Mouse (Mus musculus) intestine, postnatal 0 days (tissue): ENCODE measurements around the gene Pemt. TPM values are rescaled to one million over a fixed set of nuclear protein-coding genes. Genes with fewer than 3 reads are reported as not detected.

Source experiments
- ATAC-seq: fragments of 200-750 bp; cut with Nextera tagmentation; 2 replicates; pipeline ENCODE4 v1.8.0; 2017; ENCODE audit warnings: mild to moderate bottlenecking, moderate TSS enrichment, moderate library complexity
- H3K27ac ChIP-seq: fragments of 300-500 bp; sonication (generic); 2 replicates; pipeline ENCODE4 v1.5.1; 2014; ENCODE audit warnings: mild to moderate bottlenecking, low read depth, low read length, moderate library complexity
- H3K27me3 ChIP-seq: fragments of 300-500 bp; sonication (generic); replicated peaks from 2 replicates; pipeline ENCODE4 v1.6.1; 2014; ENCODE audit warnings: low read length, mixed read lengths; ENCODE audit not compliant: control insufficient read depth, insufficient read depth
- H3K36me3 ChIP-seq: fragments of 300-500 bp; sonication (generic); 2 replicates; pipeline ENCODE4 v1.6.1; 2014; ENCODE audit warnings: mild to moderate bottlenecking, moderate library complexity; ENCODE audit not compliant: control insufficient read depth, insufficient read depth
- H3K4me1 ChIP-seq: fragments of 300-500 bp; sonication (generic); replicated peaks from 2 replicates; pipeline ENCODE4 v1.6.1; 2014; ENCODE audit warnings: antibody characterized with exemption, low read length, mixed read lengths; ENCODE audit not compliant: control insufficient read depth, insufficient read depth
- H3K4me2 ChIP-seq: fragments of 300-500 bp; sonication (generic); replicated peaks from 2 replicates; pipeline ENCODE4 v1.6.1; 2014; ENCODE audit warnings: low read depth, mild to moderate bottlenecking, moderate library complexity
- H3K4me3 ChIP-seq: fragments of 300-500 bp; sonication (generic); 2 replicates; pipeline ENCODE4 v1.5.1; 2014; ENCODE audit warnings: low read depth, low read length
- H3K9ac ChIP-seq: fragments of 300-500 bp; sonication (generic); 2 replicates; pipeline ENCODE4 v1.6.1; 2014; ENCODE audit warnings: mild to moderate bottlenecking, low read depth, low read length
- H3K9me3 ChIP-seq: fragments of 300-500 bp; sonication (generic); 2 replicates; pipeline ENCODE4 v1.6.1; 2016; ENCODE audit warnings: mixed run types; ENCODE audit not compliant: control insufficient read depth
- CTCF ChIP-seq: sonication (generic); IDR thresholded peaks from 2 replicates; pipeline ENCODE4 v1.5.1; 2016; ENCODE audit warnings: low read depth, mild to moderate bottlenecking, control low read depth, antibody characterized with exemption, moderate library complexity
- WGBS: fragments of 180-500 bp; shearing (Covaris S2); extraction: QIAGEN DNeasy Blood & Tissue Kit; methylation state at CpG from one replicate; pipeline ENCODE4 v1.1.7; 2014; 5-methylcytosine and 5-hydroxymethylcytosine counted together
- polyA plus RNA-seq: library from polyadenylated mRNA; unstranded; fragments of >200 nt; fragmentation: Nextera tagmentation; extraction: Ambion mirVana; gene quantifications from 2 replicates; pipeline ENCODE4 v1.2.1, GENCODE M21; 2015

Pemt gene
- polyA plus RNA-seq, 1 experiment from 2014 or later: 5.0 TPM

- Histone ChIP-seq H3K4me3 (no peak overlapping the region), H3K4me1 (0 out of 2 replicates have a peak, but pooled peaks cover 7% of the 10 kb centered on the region), H3K36me3 (no peaks in the 10 kb centered on the region), H3K9ac (no peak overlapping the region), H3K27ac (peak overlapping the region; percentile 77), H3K27me3 (no peaks in the 10 kb centered on the region), H3K4me2 (no peak overlapping the region), H3K9me3 (no peaks in the 10 kb centered on the region)
- 22% methylated on average over 1 of the region's 1 CpGs for WGBS
- peak; percentile 50 for ATAC-seq
- TF ChIP-seq CTCF: no peak
These were observed 106.5 kb downstream of the Pemt start for GRCm38 (mm10) chr11:59939821-59940220.

GRCm38 (mm10) chr11:59937615-59938014 is 108.7 kb downstream of the Pemt start:
- ATAC-seq: no peak
- TF ChIP-seq CTCF: no peak
- 42% methylated on average over 2 of the region's 2 CpGs for WGBS

GRCm38 (mm10) chr11:59937023-59937422 is 109.3 kb downstream of the Pemt start:
- Histone ChIP-seq H3K9me3 (no peaks in the 10 kb centered on the region), H3K36me3 (no peaks in the 10 kb centered on the region), H3K27me3 (no peaks in the 10 kb centered on the region), H3K27ac (no peak overlapping the region), H3K4me2 (no peak overlapping the region), H3K9ac (no peak overlapping the region), H3K4me1 (peaks cover 14% of the 10 kb centered on the region; the same call in 1 of the 2 replicates), H3K4me3 (no peak overlapping the region)
- ATAC-seq: no peak
- no peak for TF ChIP-seq CTCF
- 84% methylated on average over 3 of the region's 3 CpGs for WGBS

More at GRCm38 (mm10) chr11:59937615-59938014, 108.7 kb downstream of the Pemt start:
- Histone ChIP-seq H3K36me3 (no peaks in the 10 kb centered on the region), H3K9me3 (no peaks in the 10 kb centered on the region), H3K4me2 (no peak overlapping the region), H3K4me1 (peaks cover 10% of the 10 kb centered on the region; the same call in 1 of the 2 replicates), H3K27me3 (no peaks in the 10 kb centered on the region), H3K27ac (no peak overlapping the region), H3K9ac (no peak overlapping the region), H3K4me3 (no peak overlapping the region)

GRCm38 (mm10) chr11:59933943-59934342 is 112.3 kb downstream of the Pemt start:
- Histone ChIP-seq H3K9ac (no peak overlapping the region), H3K27me3 (no peaks in the 10 kb centered on the region), H3K27ac (no peak overlapping the region), H3K9me3 (no peaks in the 10 kb centered on the region), H3K4me2 (no peak overlapping the region), H3K36me3 (no peaks in the 10 kb centered on the region), H3K4me1 (peaks cover 16% of the 10 kb centered on the region; the same call in 1 of the 2 replicates), H3K4me3 (no peak overlapping the region)
- ATAC-seq: no peak
- WGBS: 55% methylated on average over 12 of the region's 12 CpGs
- no peak for TF ChIP-seq CTCF

GRCm38 (mm10) chr11:59932560-59933337 is 113.5 kb downstream of the Pemt start:
- ATAC-seq: peak; percentile 74

GRCm38 (mm10) chr11:59930031-59930430 is 116.3 kb downstream of the Pemt start:
- Histone ChIP-seq H3K4me2 (no peak overlapping the region), H3K27me3 (no peaks in the 10 kb centered on the region), H3K4me1 (peaks cover 16% of the 10 kb centered on the region; the same call in 1 of the 2 replicates), H3K9me3 (no peaks in the 10 kb centered on the region), H3K27ac (no peak overlapping the region), H3K36me3 (no peaks in the 10 kb centered on the region), H3K4me3 (no peak overlapping the region), H3K9ac (no peak overlapping the region)
- WGBS: 62% methylated on average over 4 of the region's 4 CpGs
- no peak for ATAC-seq
- no peak for TF ChIP-seq CTCF

More at GRCm38 (mm10) chr11:59932560-59933337, 113.5 kb downstream of the Pemt start:
- Histone ChIP-seq H3K4me2 (no peak overlapping the region), H3K27me3 (no peaks in the 10 kb centered on the region), H3K27ac (peak overlapping the region; percentile 50), H3K4me3 (no peak overlapping the region), H3K9me3 (no peaks in the 10 kb centered on the region), H3K4me1 (peaks cover 16% of the 10 kb centered on the region; the same call in 1 of the 2 replicates), H3K36me3 (no peaks in the 10 kb centered on the region), H3K9ac (no peak overlapping the region)
- WGBS: 33% methylated on average over 9 of the region's 9 CpGs
- TF ChIP-seq CTCF: no peak
